Mouse (Mus musculus): ENCODE measurements around the gene Gnaz. TPM values are rescaled to one million over a fixed set of nuclear protein-coding genes. Genes with fewer than 3 reads are reported as not detected.
"Not testable (repeated sequence)": the region's sequence is repeated elsewhere in the genome, so short reads cannot be mapped to it uniquely, and the experiment has no call there.

Gnaz gene
- total RNA-seq, 4 experiments from 2014 or later, result 93.3 to 104 (median 99.6) TPM

- DNase-seq (ENCODE audit: low spot score in 2 of 2), result no peak
These were observed 61.8 kb downstream of the Gnaz start for GRCm38 (mm10) chr10:75028743-75029142.

- DNase-seq (ENCODE audit: low spot score in 2 of 2), result no peak
These were observed 62.7 kb downstream of the Gnaz start for GRCm38 (mm10) chr10:75029677-75030076.

GRCm38 (mm10) chr10:75030234-75030633 is 63.3 kb downstream of the Gnaz start:
- DNase-seq (ENCODE audit: low spot score in 2 of 2), result no peak

DNA sequence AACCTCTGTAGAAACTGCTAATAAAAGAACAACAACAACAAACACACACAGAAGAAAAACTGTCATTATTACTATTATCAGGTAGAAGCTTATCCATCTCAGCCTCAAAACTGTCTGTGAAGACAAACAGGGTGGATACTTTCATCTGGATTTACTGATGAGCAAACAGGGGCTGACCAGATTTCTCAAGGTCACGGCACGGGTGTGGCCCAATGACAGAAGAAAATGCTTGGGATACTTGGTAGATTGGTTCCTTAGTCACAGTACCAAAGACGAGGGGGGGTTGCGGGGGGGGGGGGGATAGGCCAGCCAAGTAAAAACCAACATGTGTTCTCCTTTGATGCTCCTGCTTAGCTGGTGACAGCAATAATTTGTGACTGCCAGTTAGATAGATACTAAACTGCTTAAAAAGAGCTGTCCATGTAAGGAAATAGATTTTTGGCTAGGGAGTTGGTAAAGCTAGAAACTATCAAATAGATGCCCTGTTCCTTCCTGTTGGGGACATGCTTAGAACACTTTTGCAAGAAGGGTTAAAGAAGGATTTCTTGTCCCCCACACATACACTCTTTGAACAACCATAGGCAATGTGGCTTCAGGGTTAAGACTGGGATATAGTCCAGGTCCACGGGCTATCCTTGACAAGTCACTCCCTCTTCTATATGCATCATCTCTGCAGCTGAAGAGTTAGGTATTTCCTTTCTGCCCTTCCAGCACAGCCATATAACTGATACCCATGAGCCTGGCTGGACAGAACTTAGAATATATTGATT is 64.6 kb downstream of the Gnaz start:
- no peak for DNase-seq (ENCODE audit: low spot score in 2 of 2)

DNA sequence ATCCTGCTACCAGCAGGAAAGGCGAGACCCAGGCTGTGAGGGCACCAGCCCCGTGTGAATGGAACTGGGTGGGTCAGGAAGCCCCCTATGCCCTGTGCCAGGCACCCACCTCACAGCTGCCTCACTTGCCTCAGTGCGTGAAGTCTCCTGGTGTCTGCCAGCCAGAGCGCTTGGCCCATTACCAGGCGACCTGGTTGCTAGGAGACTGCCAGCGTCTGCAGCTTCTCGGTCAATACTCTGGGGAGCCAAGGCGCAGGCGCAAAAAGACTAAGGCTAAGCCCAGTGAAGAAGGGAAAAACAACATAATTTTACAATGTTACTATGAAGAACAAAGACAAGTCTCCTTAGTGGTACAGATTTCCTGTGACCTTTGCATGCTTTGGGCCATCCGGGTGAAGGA is 65.4 kb downstream of the Gnaz start, which contains the start of gene Rsph14:
TSS of gene Rsph14 (minus strand) at position 192 of the 400 bp plus-strand sequence.
- peak; percentile 64 to 87 for DNase-seq (ENCODE audit: low spot score in 2 of 2)

- peak; percentile 83 to 95 for DNase-seq (ENCODE audit: low spot score in 2 of 2)
These were observed 70.0 kb downstream of the Gnaz start, which contains the start of gene Rab36 for GRCm38 (mm10) chr10:75036883-75037379. Rab36 (plus strand) TSS chr10:75037058.

DNA sequence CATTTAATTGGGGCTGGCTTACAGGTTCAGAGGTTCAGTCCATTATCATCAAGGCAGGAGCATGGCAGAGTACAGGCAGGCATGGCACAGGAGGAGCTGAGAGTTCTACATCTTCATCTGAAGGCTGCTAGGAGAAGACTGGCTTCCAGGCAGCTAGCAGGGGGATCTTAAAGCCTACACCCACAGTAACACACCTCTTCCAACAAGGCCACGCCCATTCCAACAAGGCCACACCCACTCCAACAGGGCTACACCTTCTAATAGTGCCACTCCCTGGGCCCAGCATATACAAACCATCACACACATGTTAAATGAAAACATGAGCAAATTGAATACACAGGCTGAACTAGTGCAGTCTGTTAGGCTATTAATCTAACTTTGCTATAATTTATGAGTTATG is 75.1 kb downstream of the Gnaz start:
- DNase-seq (ENCODE audit: low spot score in 2 of 2), result not testable (repeated sequence)

- DNase-seq (ENCODE audit: low spot score in 2 of 2), result no peak
These were observed 77.5 kb downstream of the Gnaz start for GRCm38 (mm10) chr10:75044459-75044858.

GRCm38 (mm10) chr10:75045831-75046230 is 78.9 kb downstream of the Gnaz start:
- no peak for DNase-seq (ENCODE audit: low spot score in 2 of 2)

- no peak for DNase-seq (ENCODE audit: low spot score in 2 of 2)
These were observed 81.7 kb downstream of the Gnaz start for GRCm38 (mm10) chr10:75048711-75049110.

DNA sequence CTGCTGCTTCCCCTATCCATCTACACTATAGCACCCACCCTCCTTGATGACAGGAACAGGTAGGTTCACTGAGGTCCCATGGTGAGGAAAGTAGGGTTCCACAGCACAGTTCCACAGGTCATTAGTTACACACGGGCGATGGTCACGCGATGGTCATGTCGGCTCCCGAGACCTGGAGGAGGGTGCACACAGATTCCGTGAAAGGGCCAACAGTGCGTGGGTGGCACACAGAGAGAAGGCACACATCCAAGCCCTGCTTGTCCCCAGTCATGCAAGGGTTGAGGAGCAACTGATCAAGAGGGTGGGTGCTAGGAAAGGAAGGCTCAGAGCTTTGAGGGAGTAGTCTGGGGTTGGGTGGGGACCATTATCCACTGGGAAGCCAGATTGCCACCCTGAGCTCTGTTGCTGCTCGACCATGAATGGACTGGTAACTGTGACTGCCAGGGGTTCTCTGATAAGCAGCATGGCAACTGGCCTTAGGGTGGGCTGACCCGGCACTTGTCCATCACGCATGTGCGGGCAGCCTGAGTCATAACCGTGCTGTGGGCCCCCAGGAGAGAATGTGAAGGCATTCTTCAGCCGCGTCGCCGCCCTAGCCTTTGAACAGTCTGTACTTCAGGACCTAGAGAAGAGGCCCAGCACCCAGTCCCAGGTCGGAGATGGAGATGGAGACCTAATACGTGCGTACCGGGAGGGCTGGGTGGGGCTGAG is 84.5 kb downstream of the Gnaz start:
- DNase-seq (ENCODE audit: low spot score in 2 of 2), result no peak

DNA sequence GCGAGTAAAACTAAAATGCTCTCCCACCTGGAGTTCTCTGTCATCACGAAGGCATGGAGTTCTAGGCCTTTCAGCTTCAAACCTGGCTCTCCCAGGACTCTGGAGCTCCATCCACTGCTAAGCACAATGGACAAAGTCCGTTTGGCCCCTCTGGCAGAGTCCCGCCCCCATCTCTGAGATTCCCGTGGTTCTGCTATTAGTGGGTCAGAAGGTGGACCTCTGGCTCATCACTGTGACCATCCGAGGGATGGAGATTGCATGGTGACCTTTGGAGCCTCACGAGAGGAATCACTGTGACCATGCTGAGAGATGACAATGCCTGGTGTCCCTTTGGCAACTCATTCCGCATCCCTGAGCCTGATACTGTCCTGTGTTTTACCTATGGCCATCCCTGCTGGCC is 85.9 kb downstream of the Gnaz start:
- no peak for DNase-seq (ENCODE audit: low spot score in 2 of 2)

DNA sequence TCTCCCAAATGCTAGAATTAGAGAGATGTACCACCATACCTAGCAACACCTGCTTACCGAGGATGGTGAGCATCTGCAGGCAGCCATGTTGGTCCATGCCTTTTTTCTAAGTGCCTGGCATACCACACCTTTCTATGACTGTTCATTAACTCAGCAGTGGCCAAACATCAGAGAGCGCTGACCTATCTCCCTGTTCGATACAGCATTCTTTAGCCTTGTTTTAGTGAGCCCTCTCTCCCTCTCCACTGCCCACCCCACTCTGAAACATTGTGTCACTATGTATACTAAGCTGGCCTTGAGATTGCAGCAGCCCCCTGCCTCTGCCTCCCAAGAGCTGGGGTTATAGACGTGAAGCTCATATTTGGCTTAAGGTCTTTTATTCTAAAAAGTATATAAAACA is 86.7 kb downstream of the Gnaz start:
- DNase-seq (ENCODE audit: low spot score in 2 of 2), result no peak

- no peak for DNase-seq (ENCODE audit: low spot score in 2 of 2)
These were observed 87.1 kb downstream of the Gnaz start for GRCm38 (mm10) chr10:75054125-75054524.

DNA sequence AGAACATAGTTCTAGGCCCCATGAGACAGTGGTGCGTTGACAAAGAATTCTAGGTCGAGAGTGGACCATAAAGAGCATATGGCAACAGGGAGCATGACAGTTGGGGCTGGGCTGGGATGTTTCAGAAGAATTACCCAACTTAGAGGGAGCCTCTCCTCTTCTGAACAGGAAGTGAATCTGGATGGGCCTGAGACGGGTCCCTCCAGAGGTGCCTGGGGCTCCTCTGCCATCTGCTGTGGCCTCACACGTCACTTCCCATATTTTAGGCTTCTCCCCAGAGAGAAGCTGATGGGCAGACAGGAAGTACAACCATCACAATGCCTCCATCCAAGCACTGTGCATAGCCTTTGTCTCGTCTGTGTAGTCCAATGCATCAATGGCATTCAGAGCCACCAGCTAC is 88.7 kb downstream of the Gnaz start:
- no peak for DNase-seq (ENCODE audit: low spot score in 2 of 2)

GRCm38 (mm10) chr10:75056255-75056654 is 89.3 kb downstream of the Gnaz start:
- DNase-seq (ENCODE audit: low spot score in 2 of 2), result no peak

- DNase-seq (ENCODE audit: low spot score in 2 of 2), result no peak
These were observed 91.4 kb downstream of the Gnaz start for GRCm38 (mm10) chr10:75058336-75058735.

GRCm38 (mm10) chr10:75058761-75059395 is 91.9 kb downstream of the Gnaz start:
- DNase-seq (ENCODE audit: low spot score in 2 of 2), result no peak

- peak in 1 of 2 experiments; percentile 61 for DNase-seq (ENCODE audit: low spot score in 2 of 2)
These were observed 92.4 kb downstream of the Gnaz start for GRCm38 (mm10) chr10:75059396-75059795.

DNA sequence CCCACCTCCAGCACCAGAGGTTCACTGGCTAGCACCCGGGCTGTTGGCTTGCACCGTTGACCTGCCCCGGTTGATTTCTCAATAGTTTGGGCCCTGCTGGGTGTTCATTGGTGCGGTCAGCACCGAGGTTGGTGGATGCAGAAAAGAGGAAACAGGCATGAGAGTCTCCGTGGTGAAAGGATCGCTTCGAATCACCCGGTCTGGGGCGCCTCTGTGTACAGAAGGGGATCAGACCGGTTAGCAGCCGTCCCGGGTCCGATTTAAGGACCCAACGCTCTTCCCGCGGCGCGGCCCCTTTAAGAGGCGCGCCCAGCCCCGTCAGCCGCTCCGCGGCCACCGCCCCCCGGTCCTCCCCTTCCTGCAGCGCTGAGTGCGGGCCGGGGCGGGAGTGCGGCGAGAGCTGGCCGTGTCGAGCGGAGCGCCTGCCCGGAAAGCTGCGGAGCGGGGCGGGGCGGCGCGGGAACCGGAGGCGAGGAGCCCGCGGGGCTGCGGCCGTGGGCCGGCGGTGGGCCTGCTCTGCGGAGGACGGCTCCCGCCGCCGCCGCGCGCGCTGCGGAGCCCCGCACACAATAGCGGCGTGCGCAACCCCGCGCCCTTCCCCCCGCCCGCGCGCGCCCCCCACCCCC is 93.4 kb downstream of the Gnaz start, which contains the start of gene Bcr:
TSS of gene Bcr (plus strand) at position 376 of the 626 bp plus-strand sequence.
- DNase-seq (ENCODE audit: low spot score in 2 of 2), result peak in 1 of 2 experiments; percentile 57

- DNase-seq (ENCODE audit: low spot score in 2 of 2), result no peak
These were observed 93.9 kb downstream of the Gnaz start for GRCm38 (mm10) chr10:75060843-75061235.

Measured in left cerebral cortex, adult 8-10 months (tissue).